Mouse (Mus musculus) duodenum, adult 2 months (tissue): Measurements from ENCODE around the gene Btbd35f3. TPM values are rescaled to one million over a fixed set of nuclear protein-coding genes. Genes with fewer than 3 reads are reported as not detected.

Experiments used
- polyA plus RNA-seq: library from polyadenylated mRNA; depleted of rRNA; stranded (reverse); fragments of >200 nt; gene quantifications from 2 replicates; pipeline ENCODE4 v1.2.3, GENCODE M21; 2012; ENCODE audit warnings: low replicate concordance; rRNA removed

Btbd35f3 gene
- not detected in 2 replicates for polyA plus RNA-seq

DNA sequence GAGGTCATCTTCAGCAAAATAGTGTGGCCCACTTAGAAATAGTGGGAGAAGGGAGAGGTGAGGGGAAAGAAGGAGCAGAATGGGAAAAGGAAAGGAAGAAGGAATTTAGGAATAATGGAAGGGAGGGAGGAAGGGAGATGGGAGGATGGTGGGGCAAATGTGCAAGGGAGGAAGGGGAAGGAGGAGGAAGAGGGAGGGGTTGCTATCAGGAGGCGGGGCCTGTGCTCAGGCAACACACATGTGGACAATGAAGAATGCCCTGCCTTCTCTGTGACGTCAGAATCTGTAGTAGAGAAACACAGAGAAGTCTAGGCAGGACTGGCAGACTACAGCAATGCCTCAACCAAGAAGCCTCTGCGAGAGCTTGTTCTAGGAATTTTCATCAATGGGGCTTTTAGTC is at the start of gene Btbd35f3:
Btbd35f3 (plus strand) TSS at position 301 of the 400 bp plus-strand sequence.

Other genes with a start within 250 kb of the Btbd35f3 start
- gene Btbd35f16, start 80.7 kb upstream of the Btbd35f3 start, polyA plus RNA-seq = not detected in 2 replicates
- not detected in 2 replicates for gene Btbd35f28, start 158.9 kb downstream of the Btbd35f3 start, polyA plus RNA-seq